Mouse (Mus musculus) limb, embryonic 10.5 days (tissue): ENCODE measurements around the gene Bmp8a. TPM values are rescaled to one million over a fixed set of nuclear protein-coding genes. Genes with fewer than 3 reads are reported as not detected.
A peak's percentile ranks its signal among the peaks of the same experiment; 100 is the strongest.
"Not testable (repeated sequence)": the region's sequence is repeated elsewhere in the genome, so short reads cannot be mapped to it uniquely, and the experiment has no call there.

ENCODE experiments used
- DNase-seq: peaks from one replicate; pipeline ENCODE4 v3.0.0-alpha.2; 2017; ENCODE audit warnings: low spot score
- H3K27ac ChIP-seq: fragments of 300-500 bp; sonication (generic); 2 replicates; pipeline ENCODE4 v1.5.1; 2016; ENCODE audit warnings: mild to moderate bottlenecking
- H3K27me3 ChIP-seq: fragments of 300-500 bp; sonication (generic); 2 replicates; pipeline ENCODE4 v1.6.1; 2016; ENCODE audit warnings: low read depth, mild to moderate bottlenecking; ENCODE audit not compliant: poor library complexity, severe bottlenecking
- H3K36me3 ChIP-seq: fragments of 300-500 bp; sonication (generic); 2 replicates; pipeline ENCODE4 v1.6.1; 2016; ENCODE audit warnings: mild to moderate bottlenecking, moderate library complexity
- H3K4me1 ChIP-seq: fragments of 300-500 bp; sonication (generic); 2 replicates; pipeline ENCODE4 v1.6.1; 2016
- H3K4me3 ChIP-seq: fragments of 300-500 bp; sonication (generic); 2 replicates; pipeline ENCODE4 v1.5.1; 2016; ENCODE audit warnings: mild to moderate bottlenecking, moderate library complexity
- H3K9me3 ChIP-seq: fragments of 300-500 bp; sonication (generic); replicated peaks from 2 replicates; pipeline ENCODE4 v1.6.1; 2016; ENCODE audit warnings: mild to moderate bottlenecking
- WGBS: fragments of 180-500 bp; shearing (Covaris S2); methylation state at CpG from one replicate; pipeline ENCODE4 v1.1.7; 2016; 5-methylcytosine and 5-hydroxymethylcytosine counted together
- polyA plus RNA-seq: library from polyadenylated mRNA; unstranded; fragments of >200 nt; fragmentation: Nextera tagmentation; extraction: Ambion mirVana; gene quantifications from 2 replicates; pipeline ENCODE4 v1.2.1, GENCODE M21; 2016

Gene Bmp8a
- polyA plus RNA-seq, 1 experiment from 2014 or later, result 0.19 TPM

DNA sequence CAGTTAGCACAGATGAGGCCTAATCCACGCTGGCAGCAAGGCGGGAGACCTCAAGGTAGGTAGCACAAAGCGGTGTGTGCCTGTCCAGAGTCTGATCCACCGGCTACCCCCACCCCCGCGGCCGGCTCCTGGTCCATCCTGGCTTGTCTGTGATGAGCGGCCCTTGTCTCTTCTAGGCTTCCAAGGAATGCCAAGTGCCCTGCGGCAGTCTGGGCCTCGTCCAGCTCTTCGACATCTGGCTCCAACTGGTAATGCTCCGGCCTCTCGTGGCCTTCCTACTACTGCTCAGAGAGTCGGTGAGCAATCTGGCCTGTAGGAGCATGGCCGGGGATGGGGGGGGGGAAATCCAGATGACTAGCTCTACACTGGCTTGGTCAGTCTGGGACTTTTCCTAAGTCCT, 48.0 kb downstream of the Bmp8a start:
- not testable (repeated sequence) for H3K27me3 ChIP-seq, H3K4me3 ChIP-seq, DNase-seq, H3K4me1 ChIP-seq, H3K9me3 ChIP-seq, H3K27ac ChIP-seq
- WGBS, result 89% methylated on average over 15 of the region's 15 CpGs
- peaks cover 97% of the 10 kb centered on the region for H3K36me3 ChIP-seq

DNA sequence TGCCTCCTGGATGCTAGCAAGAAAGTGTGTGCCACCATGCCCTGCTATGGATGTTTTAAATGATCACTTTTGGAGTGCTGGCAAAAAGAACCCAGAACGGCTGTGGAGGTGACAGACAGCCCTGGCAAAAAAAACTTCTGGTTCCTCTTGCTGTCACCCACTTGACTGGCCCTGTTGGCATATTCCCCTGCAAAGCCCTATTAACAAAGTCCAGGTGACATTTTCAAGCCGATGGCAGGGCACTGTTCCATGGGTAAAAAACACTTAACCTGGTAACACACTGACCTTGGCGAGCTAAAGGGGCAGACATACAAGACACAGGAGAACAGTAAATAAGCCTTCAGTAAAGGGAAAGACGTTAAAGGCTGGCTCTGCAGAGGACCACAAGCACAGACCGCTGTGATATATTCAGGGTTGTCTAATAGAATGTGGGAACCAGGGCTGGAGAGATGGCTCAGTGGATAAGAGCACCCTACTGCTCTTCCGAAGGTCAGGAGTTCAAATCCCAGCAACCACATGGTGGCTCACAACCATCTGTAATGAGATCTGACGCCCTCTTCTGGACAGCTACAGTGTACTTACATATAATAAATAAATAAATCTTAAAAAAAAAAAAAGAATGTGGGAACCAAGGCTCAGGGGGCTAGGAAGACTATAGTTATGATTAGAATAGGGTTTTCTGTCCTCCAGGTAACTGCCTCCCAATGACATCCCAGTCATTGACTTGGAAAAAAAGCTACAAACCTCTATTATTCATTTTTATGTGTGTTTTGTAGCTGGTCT, 49.2 kb downstream of the Bmp8a start:
- WGBS, result 80% methylated on average over 7 of the region's 7 CpGs
- Histone ChIP-seq H3K36me3 (peaks cover 97% of the 10 kb centered on the region), H3K27ac (no peak overlapping the region), H3K4me3 (no peak overlapping the region), H3K9me3 (no peaks in the 10 kb centered on the region), H3K4me1 (peaks cover 12% of the 10 kb centered on the region), H3K27me3 (no peaks in the 10 kb centered on the region)
- no peak for DNase-seq

DNA sequence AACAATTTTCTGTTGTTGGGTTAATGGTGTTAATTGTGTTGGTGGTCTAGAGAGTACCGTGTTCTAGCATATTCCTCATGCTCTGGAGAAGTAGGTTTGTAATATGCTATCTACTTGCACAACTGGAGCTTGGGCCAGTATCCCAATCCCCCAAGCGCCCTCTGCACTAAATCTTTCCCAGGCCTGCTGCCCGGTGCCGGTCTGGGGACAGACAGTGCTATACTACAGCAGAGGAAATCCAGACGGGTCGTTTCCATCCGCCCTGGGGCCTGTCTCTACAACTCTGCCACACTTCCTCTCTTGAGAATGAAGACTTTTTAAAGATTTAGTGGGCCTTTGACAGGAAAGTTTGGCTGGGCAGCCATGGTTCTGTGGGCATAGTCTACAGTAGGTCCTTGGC, 50.1 kb downstream of the Bmp8a start:
- Histone ChIP-seq H3K27ac (no peak overlapping the region), H3K36me3 (peaks cover 98% of the 10 kb centered on the region)
- 85% methylated on average over 7 of the region's 7 CpGs for WGBS

DNA sequence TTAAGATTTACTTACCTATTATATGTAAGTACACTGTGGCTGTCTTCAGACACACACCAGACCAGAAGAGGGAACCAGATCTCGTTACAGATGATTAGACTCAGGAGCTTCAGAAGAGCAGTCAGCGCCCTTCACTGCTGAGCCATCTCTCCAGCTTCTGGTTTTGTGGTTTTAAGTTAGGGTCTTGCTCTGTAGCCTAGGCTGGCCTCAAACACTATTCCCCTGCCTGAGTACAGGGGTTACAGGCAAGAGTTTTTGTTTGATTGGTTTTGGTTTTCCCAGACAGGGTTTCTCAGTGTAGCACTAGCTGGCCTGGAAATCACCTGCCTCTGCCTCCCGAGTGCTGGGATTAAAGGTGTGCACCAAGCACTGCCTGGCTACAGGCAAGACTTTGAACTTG, 50.7 kb downstream of the Bmp8a start:
- no peak for DNase-seq
- peaks cover 16% of the 10 kb centered on the region for H3K4me1 ChIP-seq
- H3K27me3 ChIP-seq, result no peaks in the 10 kb centered on the region
- H3K4me3 ChIP-seq, result no peak overlapping the region
- no peak overlapping the region for H3K27ac ChIP-seq
- peaks cover 98% of the 10 kb centered on the region for H3K36me3 ChIP-seq
- 88% methylated on average over 3 of the region's 3 CpGs for WGBS
- no peaks in the 10 kb centered on the region for H3K9me3 ChIP-seq

More for the DNA sequence above, 50.1 kb downstream of the Bmp8a start:
- H3K9me3 ChIP-seq, result no peaks in the 10 kb centered on the region
- DNase-seq, result no peak
- H3K27me3 ChIP-seq, result no peaks in the 10 kb centered on the region
- H3K4me3 ChIP-seq, result no peak overlapping the region
- H3K4me1 ChIP-seq, result peaks cover 15% of the 10 kb centered on the region

DNA sequence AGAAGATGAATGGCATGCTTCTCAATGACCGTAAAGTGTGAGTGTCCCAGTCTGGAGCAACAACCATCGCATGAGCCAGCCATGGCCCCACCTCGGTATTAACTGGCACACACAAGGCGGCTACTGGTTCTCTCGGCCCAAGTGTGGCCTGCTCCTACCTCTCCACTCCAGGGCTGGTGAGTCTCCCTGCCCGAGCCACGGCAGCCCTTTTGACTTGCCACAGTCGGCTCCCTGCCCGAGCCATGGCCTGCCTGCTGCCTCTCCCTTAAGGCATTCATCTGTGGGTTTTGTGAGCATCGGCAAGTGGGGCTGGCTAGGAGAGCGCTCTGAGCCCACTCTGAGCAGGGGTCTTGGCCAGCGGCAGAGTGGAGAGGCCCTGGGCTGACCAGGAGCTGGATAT, 54.0 kb downstream of the Bmp8a start:
- H3K36me3 ChIP-seq, result peaks cover 98% of the 10 kb centered on the region
- H3K27me3 ChIP-seq, result no peaks in the 10 kb centered on the region
- H3K27ac ChIP-seq, result no peak overlapping the region
- no peaks in the 10 kb centered on the region for H3K9me3 ChIP-seq
- peaks cover 38% of the 10 kb centered on the region for H3K4me1 ChIP-seq
- no peak for DNase-seq
- 89% methylated on average over 12 of the region's 12 CpGs for WGBS
- H3K4me3 ChIP-seq, result no peak overlapping the region

DNA sequence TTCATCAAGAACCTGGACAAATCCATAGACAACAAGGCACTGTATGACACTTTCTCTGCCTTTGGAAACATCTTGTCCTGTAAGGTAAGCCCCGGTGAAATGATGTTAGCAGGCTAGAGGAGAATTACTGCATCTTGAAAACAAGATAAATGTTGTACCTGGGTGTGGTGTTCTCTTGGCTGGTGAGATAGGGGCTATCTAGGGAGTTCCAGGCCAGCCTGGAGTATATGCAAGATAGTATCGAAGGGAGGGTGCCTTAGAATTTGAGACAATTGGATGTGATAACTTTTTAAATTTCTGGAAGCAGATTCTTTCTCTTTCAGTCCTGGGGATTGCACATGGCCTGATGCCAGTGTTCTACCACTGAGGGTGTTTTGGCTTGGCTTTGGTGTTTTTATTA, 56.3 kb downstream of the Bmp8a start:
- no peak for DNase-seq
- H3K4me1 ChIP-seq, result peaks cover 43% of the 10 kb centered on the region
- H3K4me3 ChIP-seq, result no peak overlapping the region
- no peaks in the 10 kb centered on the region for H3K9me3 ChIP-seq
- no peak overlapping the region for H3K27ac ChIP-seq
- H3K27me3 ChIP-seq, result no peaks in the 10 kb centered on the region
- H3K36me3 ChIP-seq, result peaks cover 78% of the 10 kb centered on the region
- WGBS, result 94% methylated on average over 2 of the region's 2 CpGs

GRCm38 (mm10) chr4:123284731-123285624, 58.1 kb downstream of the Bmp8a start:
- H3K4me1 ChIP-seq, result peaks cover 42% of the 10 kb centered on the region

GRCm38 (mm10) chr4:123283675-123284064, 59.4 kb downstream of the Bmp8a start:
- not testable (repeated sequence) for H3K27me3 ChIP-seq, H3K9me3 ChIP-seq
- Histone ChIP-seq H3K27ac (peak overlapping the region; percentile 76), H3K4me1 (peaks cover 30% of the 10 kb centered on the region), H3K36me3 (peaks cover 48% of the 10 kb centered on the region), H3K4me3 (peak overlapping the region; percentile 66)
- DNase-seq, result peak; percentile 47
- WGBS, result under 1% methylated on average over 13 of the region's 15 CpGs

More at GRCm38 (mm10) chr4:123284731-123285624, 58.1 kb downstream of the Bmp8a start:
- no peak for DNase-seq
- WGBS, result 79% methylated on average over 6 of the region's 6 CpGs
- Histone ChIP-seq H3K9me3 (no peaks in the 10 kb centered on the region), H3K36me3 (peaks cover 61% of the 10 kb centered on the region), H3K4me3 (peak overlapping the region; percentile 66), H3K27ac (no peak overlapping the region), H3K27me3 (no peaks in the 10 kb centered on the region)

- DNase-seq, result not testable (repeated sequence)
- peak overlapping the region; percentile 76 for H3K27ac ChIP-seq
Measured at GRCm38 (mm10) chr4:123282915-123283674, 60.0 kb downstream of the Bmp8a start.

DNA sequence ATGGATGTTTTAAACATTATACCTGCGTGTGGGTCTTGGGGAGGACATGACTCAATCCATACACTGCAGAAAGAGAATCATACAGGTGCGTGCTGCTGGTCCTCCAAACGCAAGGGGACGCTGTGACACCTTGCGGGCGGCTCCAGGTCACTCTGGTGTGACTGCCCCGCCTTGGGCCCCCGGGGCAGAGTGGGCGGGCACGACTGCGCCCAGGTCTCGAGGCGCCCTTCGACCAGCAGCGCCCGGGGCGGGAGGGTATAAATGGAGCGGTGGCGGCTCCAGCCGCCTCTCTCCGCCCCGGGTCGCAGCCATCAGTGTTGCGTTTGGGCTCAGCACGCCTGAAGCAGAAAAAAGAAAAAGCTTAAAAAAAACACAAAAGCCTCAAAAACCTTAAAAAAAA, 60.6 kb downstream of the Bmp8a start:
- Histone ChIP-seq H3K4me3 (peak overlapping the region; percentile 66), H3K4me1 (peaks cover 28% of the 10 kb centered on the region), H3K36me3 (peaks cover 37% of the 10 kb centered on the region), H3K27me3 (no peaks in the 10 kb centered on the region), H3K9me3 (no peaks in the 10 kb centered on the region), H3K27ac (peak overlapping the region; percentile 77; the same call in 1 of the 2 replicates)
- peak; percentile 97 for DNase-seq
- under 1% methylated on average over 25 of the region's 25 CpGs for WGBS

More at GRCm38 (mm10) chr4:123282915-123283674, 60.0 kb downstream of the Bmp8a start:
- under 1% methylated on average over 46 of the region's 55 CpGs for WGBS
- Histone ChIP-seq H3K4me1 (peaks cover 28% of the 10 kb centered on the region), H3K36me3 (peaks cover 43% of the 10 kb centered on the region), H3K4me3 (peak overlapping the region; percentile 66)
- not testable (repeated sequence) for H3K9me3 ChIP-seq, H3K27me3 ChIP-seq

- Histone ChIP-seq H3K36me3 (peaks cover 13% of the 10 kb centered on the region), H3K27ac (no peak overlapping the region), H3K4me1 (peaks cover 15% of the 10 kb centered on the region), H3K4me3 (no peak overlapping the region), H3K27me3 (no peaks in the 10 kb centered on the region), H3K9me3 (no peaks in the 10 kb centered on the region)
- DNase-seq, result no peak
- WGBS, result 69% methylated on average over 3 of the region's 3 CpGs
Measured at GRCm38 (mm10) chr4:123280117-123280516, 62.9 kb downstream of the Bmp8a start.

GRCm38 (mm10) chr4:123271063-123271462, 72.0 kb downstream of the Bmp8a start:
- no peak for DNase-seq
- no peak overlapping the region for H3K4me3 ChIP-seq
- 90% methylated on average over 3 of the region's 3 CpGs for WGBS

More at GRCm38 (mm10) chr4:123271063-123271462, 72.0 kb downstream of the Bmp8a start:
- Histone ChIP-seq H3K27me3 (no peaks in the 10 kb centered on the region), H3K27ac (no peak overlapping the region), H3K36me3 (no peaks in the 10 kb centered on the region), H3K9me3 (no peaks in the 10 kb centered on the region), H3K4me1 (no peaks in the 10 kb centered on the region)
